Mouse (Mus musculus) E14TG2a.4 (cell line): ENCODE results near the gene Tnip1.
A peak's percentile ranks its signal among the peaks of the same experiment; 100 is the strongest.

Source experiments
- H3K27me3 ChIP-seq: 2 replicates; pipeline ENCODE4 v1.6.1; 2014; ENCODE audit warnings: low read length, control low read depth; ENCODE audit not compliant: insufficient read depth
- H3K36me3 ChIP-seq: 2 replicates; pipeline ENCODE4 v1.6.1; 2014; ENCODE audit warnings: low read length, control low read depth; ENCODE audit not compliant: insufficient read depth
- H3K4me1 ChIP-seq: replicated peaks from 2 replicates; pipeline ENCODE4 v1.6.1; 2014; ENCODE audit warnings: low read depth, low read length, control low read depth
- H3K4me3 ChIP-seq: replicated peaks from 2 replicates; pipeline ENCODE4 v1.5.1; 2014; ENCODE audit warnings: mild to moderate bottlenecking, low read length
- H3K9me3 ChIP-seq: 2 replicates; pipeline ENCODE4 v1.6.1; 2014; ENCODE audit warnings: low read length, control low read depth
- CTCF ChIP-seq: conservative IDR thresholded peaks from 2 replicates; pipeline ENCODE4 v1.5.1; 2014; ENCODE audit warnings: low read length
- NANOG ChIP-seq: IDR thresholded peaks from 2 replicates; pipeline ENCODE4 v1.6.1; 2014; ENCODE audit warnings: borderline replicate concordance, low read length, mixed read lengths
- POU5F1 ChIP-seq: IDR thresholded peaks from 2 replicates; pipeline ENCODE4 v1.6.1; 2014; ENCODE audit warnings: low read length, borderline replicate concordance

Tnip1 gene

DNA sequence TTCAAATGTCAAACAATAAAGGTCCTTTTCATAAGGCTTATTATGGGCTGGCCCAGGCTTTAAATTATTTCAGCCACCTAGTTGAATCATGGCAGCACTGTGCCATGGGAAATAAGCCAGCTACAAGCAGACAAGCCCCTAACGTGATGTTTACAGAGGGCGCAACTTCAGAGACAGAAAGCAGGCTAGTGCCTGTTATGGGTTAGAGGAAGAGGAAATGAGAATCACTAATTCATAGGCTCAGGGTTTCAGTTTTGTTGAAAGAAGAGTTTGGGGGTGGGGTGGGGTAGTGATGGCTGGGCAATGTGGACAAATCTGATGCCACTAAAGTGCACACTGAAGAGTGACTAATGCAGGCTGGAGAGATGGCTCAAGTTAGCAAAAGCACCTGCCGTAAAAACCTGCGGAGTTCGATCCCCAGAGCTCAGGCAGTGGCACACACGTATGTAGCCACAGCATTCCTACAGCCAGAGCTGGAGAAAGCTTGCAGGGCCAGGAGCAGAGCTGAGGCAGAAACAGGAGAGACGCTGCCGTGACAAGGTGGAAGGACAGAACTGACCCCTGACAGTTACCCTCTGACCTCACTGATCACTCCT lies 26.1 kb upstream of the Tnip1 start:
- no peaks in the 10 kb centered on the region for H3K9me3 ChIP-seq
- TF ChIP-seq CTCF: no peak
- TF ChIP-seq POU5F1: no peak
- no peak for TF ChIP-seq NANOG
- H3K36me3 ChIP-seq: peaks cover 80% of the 10 kb centered on the region
- no peak overlapping the region for H3K4me3 ChIP-seq
- no peaks in the 10 kb centered on the region for H3K27me3 ChIP-seq
- peaks cover 18% of the 10 kb centered on the region for H3K4me1 ChIP-seq

DNA sequence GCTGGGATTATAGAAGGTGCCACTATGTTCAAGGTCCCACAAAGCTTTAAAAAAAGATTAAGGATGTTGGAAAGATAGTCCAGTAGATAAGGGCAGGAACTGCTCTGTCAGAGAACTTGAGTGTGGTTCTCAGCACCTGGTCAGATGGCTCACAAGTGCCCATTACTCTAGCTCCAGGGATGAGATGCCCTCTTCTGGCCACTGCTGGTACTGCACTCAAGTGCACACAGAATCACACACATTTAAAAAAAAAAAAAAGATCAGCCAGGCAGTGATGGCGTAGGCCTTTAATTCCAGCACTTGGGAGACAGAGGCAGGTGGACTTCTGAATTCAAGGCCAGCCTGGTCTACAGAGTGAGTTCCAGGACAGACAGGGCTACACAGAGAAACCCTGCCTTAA lies 25.3 kb upstream of the Tnip1 start:
- H3K36me3 ChIP-seq: peaks cover 78% of the 10 kb centered on the region
- H3K27me3 ChIP-seq: no peaks in the 10 kb centered on the region
- peaks cover 18% of the 10 kb centered on the region for H3K4me1 ChIP-seq
- no peak overlapping the region for H3K4me3 ChIP-seq
- H3K9me3 ChIP-seq: no peaks in the 10 kb centered on the region
- TF ChIP-seq CTCF: peak; percentile 92
- TF ChIP-seq NANOG: no peak

DNA sequence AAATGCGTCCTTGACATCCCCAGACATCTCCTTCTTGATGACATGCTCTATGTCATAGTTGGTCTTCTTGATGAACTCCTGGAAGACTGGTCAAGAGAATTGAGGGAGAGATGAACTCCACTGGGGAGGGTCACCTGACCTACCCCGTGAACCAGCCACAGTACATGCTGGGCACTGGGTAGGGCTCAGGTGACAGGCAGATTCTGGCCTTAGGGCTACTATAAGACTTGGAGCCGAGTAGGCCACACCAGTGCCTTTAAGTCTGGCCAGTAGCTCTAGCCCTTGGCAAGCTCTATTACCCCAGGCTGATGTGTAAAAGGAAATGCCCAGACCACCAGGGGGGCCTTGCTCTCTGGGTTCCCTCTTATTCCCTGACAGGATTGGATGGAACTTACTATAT lies 22.4 kb upstream of the Tnip1 start:
- TF ChIP-seq POU5F1 (no peak), CTCF (no peak), NANOG (no peak)
- no peaks in the 10 kb centered on the region for H3K9me3 ChIP-seq
- no peak overlapping the region for H3K4me3 ChIP-seq
- H3K4me1 ChIP-seq: peaks cover 28% of the 10 kb centered on the region
- no peaks in the 10 kb centered on the region for H3K27me3 ChIP-seq
- H3K36me3 ChIP-seq: peaks cover 78% of the 10 kb centered on the region

DNA sequence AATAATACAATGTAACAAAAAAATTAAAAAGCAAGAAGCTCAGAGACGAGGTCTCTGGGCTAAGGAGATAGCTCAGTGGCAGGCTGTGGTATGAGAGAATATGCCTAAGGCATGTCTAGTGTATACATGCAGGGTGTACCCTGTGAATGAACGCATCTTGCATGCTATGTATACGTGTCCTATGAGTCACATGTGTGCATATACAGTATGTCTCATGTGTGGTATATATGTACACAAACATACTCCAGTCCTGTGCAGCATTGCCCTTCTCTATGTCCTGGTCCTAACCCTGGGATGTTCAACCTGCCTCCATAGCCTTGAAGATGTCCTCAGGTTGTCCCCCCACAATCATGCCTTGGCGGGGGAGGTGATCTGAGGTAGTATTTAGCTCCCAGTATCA lies 21.9 kb upstream of the Tnip1 start:
- Histone ChIP-seq H3K4me1 (peaks cover 33% of the 10 kb centered on the region), H3K4me3 (no peak overlapping the region), H3K27me3 (no peaks in the 10 kb centered on the region), H3K36me3 (peaks cover 78% of the 10 kb centered on the region), H3K9me3 (no peaks in the 10 kb centered on the region)
- TF ChIP-seq CTCF (no peak), POU5F1 (no peak), NANOG (no peak)

DNA sequence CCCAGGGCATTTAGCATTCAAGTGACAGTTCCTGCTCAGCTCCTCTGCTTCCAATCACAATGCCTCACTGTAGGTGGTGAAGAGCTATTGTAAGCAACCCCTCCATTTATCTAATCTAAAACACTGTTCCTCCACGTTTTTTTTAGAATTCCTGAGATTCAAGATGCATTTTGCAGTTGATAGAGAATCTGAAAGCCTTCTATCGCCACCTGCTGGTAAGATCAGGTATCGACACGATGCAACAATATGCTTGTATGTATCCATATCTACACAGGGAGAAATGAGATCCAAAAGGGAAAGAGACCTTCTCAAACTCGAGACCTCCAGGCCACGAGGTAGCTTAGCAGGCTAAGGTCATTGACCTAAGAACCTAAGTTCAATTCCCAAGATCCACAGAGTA lies 21.4 kb upstream of the Tnip1 start:
- peak; percentile 66 for TF ChIP-seq CTCF
- no peak for TF ChIP-seq NANOG
- TF ChIP-seq POU5F1: no peak
- Histone ChIP-seq H3K36me3 (peaks cover 81% of the 10 kb centered on the region), H3K27me3 (no peaks in the 10 kb centered on the region), H3K9me3 (no peaks in the 10 kb centered on the region), H3K4me1 (peaks cover 37% of the 10 kb centered on the region), H3K4me3 (no peak overlapping the region)

DNA sequence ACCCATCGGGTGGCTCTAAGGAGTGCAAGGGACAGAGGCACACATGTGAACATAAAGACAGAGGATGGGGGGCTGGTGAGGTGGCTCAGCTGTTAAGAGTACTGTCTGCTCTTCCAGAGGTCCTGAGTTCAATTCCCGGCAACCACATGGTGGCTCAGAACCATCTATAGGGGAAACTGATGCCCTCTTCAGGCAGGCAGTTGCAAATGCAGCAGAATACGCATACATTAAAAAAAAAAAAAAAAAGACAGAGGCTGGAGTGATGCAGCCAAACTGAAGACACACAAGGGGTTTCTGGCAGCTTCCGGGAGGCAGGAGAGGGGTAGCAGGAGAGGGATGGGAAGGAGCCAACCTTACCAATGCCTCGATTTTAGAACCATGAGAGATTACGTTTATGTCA lies 19.8 kb upstream of the Tnip1 start:
- peaks cover 84% of the 10 kb centered on the region for H3K36me3 ChIP-seq
- TF ChIP-seq CTCF (peak; percentile 27), NANOG (no peak)
- H3K27me3 ChIP-seq: no peaks in the 10 kb centered on the region
- peaks cover 43% of the 10 kb centered on the region for H3K4me1 ChIP-seq
- H3K4me3 ChIP-seq: no peak overlapping the region
- H3K9me3 ChIP-seq: no peaks in the 10 kb centered on the region

DNA sequence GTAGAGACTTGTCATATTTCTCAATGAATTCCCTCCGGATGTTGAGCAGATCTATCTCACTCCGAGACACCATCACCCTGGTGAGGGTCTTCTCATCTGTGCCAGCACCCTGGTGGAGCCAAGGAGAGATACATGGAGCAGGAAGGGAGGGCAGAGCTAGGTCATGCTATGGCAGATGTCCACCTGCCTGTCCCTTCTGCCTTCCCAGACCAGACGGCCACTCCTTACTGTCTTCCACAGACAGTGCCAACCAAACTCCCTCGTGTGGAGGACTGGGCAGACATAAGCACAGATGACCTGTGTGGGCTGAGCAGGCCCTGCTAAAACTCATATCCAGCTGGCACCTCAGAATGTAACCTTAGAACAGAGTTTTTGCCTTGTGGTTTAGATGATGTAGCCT lies 18.9 kb upstream of the Tnip1 start:
- Histone ChIP-seq H3K4me3 (no peak overlapping the region), H3K9me3 (no peaks in the 10 kb centered on the region), H3K27me3 (no peaks in the 10 kb centered on the region), H3K4me1 (peaks cover 49% of the 10 kb centered on the region), H3K36me3 (peaks cover 75% of the 10 kb centered on the region)
- TF ChIP-seq CTCF: no peak
- no peak for TF ChIP-seq NANOG
- TF ChIP-seq POU5F1: no peak

DNA sequence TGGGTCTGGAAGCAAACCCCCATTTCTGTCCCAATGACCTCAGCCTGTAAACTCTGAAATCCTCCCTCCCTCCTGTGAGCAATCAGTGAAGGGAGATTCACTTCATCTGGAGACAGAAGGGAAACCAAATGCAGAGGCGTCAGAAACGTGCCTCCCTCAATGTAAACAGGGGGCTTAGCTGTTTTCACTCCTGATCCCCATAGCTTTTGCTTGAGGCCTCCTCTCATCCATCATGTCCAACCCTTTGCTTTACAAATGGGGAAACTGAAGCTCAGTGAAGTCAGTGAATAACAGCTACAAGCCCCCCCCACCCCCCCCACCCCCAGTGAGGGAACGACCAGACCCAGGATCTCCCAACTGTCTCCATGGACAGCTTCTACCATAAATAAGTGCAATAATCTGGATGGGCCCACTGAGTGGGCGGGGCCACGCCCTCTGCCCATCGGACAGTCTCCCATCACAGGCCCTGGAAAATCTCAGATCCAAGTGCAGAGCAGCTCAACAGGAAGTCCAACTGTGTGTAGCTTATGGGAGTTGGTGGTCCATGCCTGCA lies 14.7 kb upstream of the Tnip1 start:
- Histone ChIP-seq H3K4me3 (no peak overlapping the region), H3K4me1 (peaks cover 78% of the 10 kb centered on the region), H3K36me3 (peaks cover 46% of the 10 kb centered on the region), H3K9me3 (no peaks in the 10 kb centered on the region), H3K27me3 (no peaks in the 10 kb centered on the region)
- TF ChIP-seq POU5F1 (no peak), NANOG (no peak), CTCF (no peak)

DNA sequence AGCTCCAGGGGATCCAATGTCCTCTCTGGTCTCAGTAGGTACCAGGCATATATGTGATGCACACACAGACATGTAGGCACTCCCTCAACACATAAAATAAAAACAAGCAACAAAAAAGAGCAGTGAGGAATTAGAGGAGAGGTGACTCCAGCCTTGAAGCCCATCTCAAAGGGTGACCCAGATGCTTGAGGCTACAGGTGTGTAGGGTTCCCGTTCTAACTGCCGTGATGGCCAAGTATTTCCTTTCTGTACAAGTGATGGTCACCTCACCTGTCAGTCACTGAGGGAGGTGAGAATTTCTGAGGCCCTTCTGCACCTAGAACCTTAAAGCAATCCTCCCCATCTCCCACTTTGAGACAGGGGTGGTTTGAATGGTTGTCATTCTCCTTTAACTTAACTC lies 13.6 kb upstream of the Tnip1 start:
- TF ChIP-seq CTCF (no peak), NANOG (no peak), POU5F1 (no peak)
- peaks cover 36% of the 10 kb centered on the region for H3K36me3 ChIP-seq
- no peaks in the 10 kb centered on the region for H3K9me3 ChIP-seq
- H3K27me3 ChIP-seq: no peaks in the 10 kb centered on the region
- H3K4me1 ChIP-seq: peaks cover 81% of the 10 kb centered on the region
- H3K4me3 ChIP-seq: no peak overlapping the region
